Mouse (Mus musculus): ENCODE measurements around the gene Thtpa.

GRCm38 (mm10) chr14:55111720-55112119 lies 17.1 kb downstream of the Thtpa start:
- no peak for TF ChIP-seq CTCF (IDR thresholded peaks at IDR 0.05; ENCODE audit: control insufficient read depth, insufficient read depth, insufficient replicate concordance, low read depth, low read length)
- no peak for TF ChIP-seq POLR2A (IDR thresholded peaks at IDR 0.05; ENCODE audit: control insufficient read depth, low read depth, low read length)

Data from testis, adult 2 months (tissue).